Mouse (Mus musculus) hindbrain, embryonic 12.5 days (tissue): ENCODE results near the gene Ndufv1. TPM values are rescaled to one million over a fixed set of nuclear protein-coding genes. Genes with fewer than 3 reads are reported as not detected.
A peak's percentile ranks its signal among the peaks of the same experiment; 100 is the strongest.

ENCODE experiments used
- ATAC-seq: fragments of 200-750 bp; cut with Nextera tagmentation; 2 replicates; pipeline ENCODE4 v1.8.0; 2017; ENCODE audit warnings: moderate TSS enrichment; ENCODE audit not compliant: low FRiP score
- H3K27ac ChIP-seq: fragments of 300-500 bp; sonication (generic); 2 replicates; pipeline ENCODE4 v1.5.1; 2016; ENCODE audit warnings: mild to moderate bottlenecking
- H3K27me3 ChIP-seq: fragments of 300-500 bp; sonication (generic); 2 replicates; pipeline ENCODE4 v1.6.1; 2016; ENCODE audit warnings: mild to moderate bottlenecking
- H3K36me3 ChIP-seq: fragments of 300-500 bp; sonication (generic); 2 replicates; pipeline ENCODE4 v1.6.1; 2016; ENCODE audit warnings: mild to moderate bottlenecking
- H3K4me1 ChIP-seq: fragments of 300-500 bp; sonication (generic); 2 replicates; pipeline ENCODE4 v1.6.1; 2016
- H3K4me2 ChIP-seq: fragments of 300-500 bp; sonication (generic); replicated peaks from 2 replicates; pipeline ENCODE4 v1.6.1; 2016; ENCODE audit warnings: mild to moderate bottlenecking
- H3K4me3 ChIP-seq: fragments of 300-500 bp; sonication (generic); 2 replicates; pipeline ENCODE4 v1.5.1; 2016; ENCODE audit warnings: mild to moderate bottlenecking
- H3K9ac ChIP-seq: fragments of 300-500 bp; sonication (generic); 2 replicates; pipeline ENCODE4 v1.6.1; 2016; ENCODE audit warnings: mild to moderate bottlenecking, moderate library complexity
- H3K9me3 ChIP-seq: fragments of 300-500 bp; sonication (generic); replicated peaks from 2 replicates; pipeline ENCODE4 v1.6.1; 2016; ENCODE audit warnings: mild to moderate bottlenecking
- WGBS: fragments of 180-500 bp; shearing (Covaris S2); methylation state at CpG from one replicate; pipeline ENCODE4 v1.1.7; 2016; 5-methylcytosine and 5-hydroxymethylcytosine counted together
- polyA plus RNA-seq: library from polyadenylated mRNA; unstranded; fragments of >200 nt; fragmentation: Nextera tagmentation; extraction: Ambion mirVana; gene quantifications from 2 replicates; pipeline ENCODE4 v1.2.1, GENCODE M21; 2016

The Ndufv1 gene
- polyA plus RNA-seq, 1 experiment from 2014 or later = 187 TPM

DNA sequence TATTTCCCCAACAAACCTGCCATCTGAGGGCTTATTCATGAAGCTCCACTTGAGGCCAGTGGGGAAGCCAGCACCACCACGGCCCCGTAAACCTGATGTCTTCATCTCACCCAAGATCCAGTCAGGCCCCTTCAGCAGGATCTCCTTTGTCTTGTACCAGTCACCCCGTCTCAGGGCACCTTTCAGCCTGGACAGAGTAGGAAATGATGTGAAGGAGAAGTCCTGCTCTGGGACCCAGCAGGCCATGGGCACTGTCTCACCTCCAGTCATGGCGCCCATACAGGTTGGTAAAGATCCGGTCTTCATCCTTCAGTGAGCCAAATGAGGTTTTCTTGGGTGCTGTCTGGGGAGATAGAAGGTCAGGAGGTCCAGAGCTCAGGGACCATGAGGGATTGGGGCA is 1.5 kb downstream of the Ndufv1 start:
- 97% methylated on average over 5 of the region's 5 CpGs for WGBS
- peaks cover 7% of the 10 kb centered on the region for H3K4me1 ChIP-seq
- no peak overlapping the region for H3K27ac ChIP-seq
- no peaks in the 10 kb centered on the region for H3K9me3 ChIP-seq
- no peak overlapping the region for H3K4me3 ChIP-seq
- H3K36me3 ChIP-seq = peaks cover 42% of the 10 kb centered on the region
- no peaks in the 10 kb centered on the region for H3K27me3 ChIP-seq
- peak overlapping the region; percentile 70; the same call in 1 of the 2 replicates for H3K4me2 ChIP-seq
- no peak overlapping the region for H3K9ac ChIP-seq
- ATAC-seq = no peak

DNA sequence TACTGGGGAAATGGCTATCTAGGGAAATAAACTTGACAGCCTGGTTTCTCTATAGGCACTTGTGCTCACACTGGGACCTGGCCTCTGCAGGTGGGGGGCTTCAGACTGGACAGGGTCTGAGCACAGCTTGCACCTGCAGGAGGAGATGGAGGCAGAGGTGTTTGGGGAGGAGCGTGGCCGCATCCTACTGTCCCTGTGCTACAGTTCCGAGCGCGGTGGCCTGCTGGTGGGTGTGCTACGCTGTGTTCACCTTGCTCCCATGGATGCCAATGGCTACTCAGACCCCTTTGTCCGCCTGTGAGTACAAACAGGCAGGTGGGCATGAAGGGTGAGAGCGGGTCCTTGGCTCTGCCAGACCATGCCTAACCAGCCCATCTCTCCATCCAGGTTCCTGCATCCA is 6.6 kb downstream of the Ndufv1 start:
- H3K36me3 ChIP-seq = peaks cover 50% of the 10 kb centered on the region
- H3K4me2 ChIP-seq = no peak overlapping the region
- peaks cover 6% of the 10 kb centered on the region for H3K4me1 ChIP-seq
- no peaks in the 10 kb centered on the region for H3K9me3 ChIP-seq
- WGBS = 95% methylated on average over 8 of the region's 8 CpGs
- H3K27ac ChIP-seq = no peak overlapping the region
- H3K27me3 ChIP-seq = no peaks in the 10 kb centered on the region; the same call in 1 of the 2 replicates
- no peak overlapping the region for H3K4me3 ChIP-seq
- no peak for ATAC-seq
- no peak overlapping the region for H3K9ac ChIP-seq

DNA sequence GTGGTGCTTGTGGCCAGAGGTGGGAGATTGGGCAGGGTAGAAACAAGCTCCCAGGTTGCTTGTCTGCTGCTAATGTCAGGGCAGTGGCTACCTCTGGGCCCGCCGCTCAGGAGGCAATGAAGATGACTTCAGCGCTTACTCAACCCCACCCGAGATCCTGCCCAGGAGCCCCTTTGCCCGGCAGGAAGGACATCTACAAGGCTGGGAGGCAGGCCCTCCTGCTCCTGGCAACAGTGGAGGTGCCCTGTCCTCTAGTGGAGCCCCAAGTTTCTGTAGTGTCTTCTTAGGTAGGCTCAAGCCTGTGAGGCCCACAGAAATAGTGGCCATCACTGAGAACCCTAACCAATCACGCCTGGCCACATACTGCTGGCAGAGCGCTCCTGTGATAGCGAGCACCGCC is 7.5 kb downstream of the Ndufv1 start:
- peaks cover 48% of the 10 kb centered on the region for H3K36me3 ChIP-seq
- H3K27me3 ChIP-seq = no peaks in the 10 kb centered on the region; the same call in 1 of the 2 replicates
- no peak overlapping the region for H3K4me3 ChIP-seq
- H3K4me2 ChIP-seq = no peak overlapping the region
- no peak overlapping the region for H3K9ac ChIP-seq
- ATAC-seq = no peak
- 88% methylated on average over 9 of the region's 9 CpGs for WGBS
- no peaks in the 10 kb centered on the region for H3K9me3 ChIP-seq
- H3K27ac ChIP-seq = no peak overlapping the region
- H3K4me1 ChIP-seq = peaks cover 8% of the 10 kb centered on the region

DNA sequence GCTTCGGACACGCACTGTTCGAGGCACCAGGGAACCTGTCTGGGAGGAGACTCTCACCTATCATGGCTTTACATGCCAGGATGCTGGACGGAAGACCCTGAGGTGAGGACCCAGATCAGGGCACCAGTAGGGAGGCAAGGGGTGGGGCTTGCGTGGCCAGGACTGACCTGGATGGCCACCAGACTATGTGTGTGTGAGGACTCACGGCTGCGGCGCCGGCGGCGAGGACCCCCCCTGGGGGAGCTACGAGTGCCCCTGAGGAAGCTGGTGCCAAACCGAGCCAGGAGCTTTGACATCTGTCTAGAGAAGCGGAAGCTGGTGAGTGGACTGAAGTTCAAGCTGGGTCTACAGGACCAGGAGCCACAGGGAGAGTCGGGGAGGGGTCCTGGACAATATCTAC is 8.3 kb downstream of the Ndufv1 start:
- H3K27ac ChIP-seq = no peak overlapping the region
- no peak overlapping the region for H3K4me3 ChIP-seq
- no peaks in the 10 kb centered on the region; the same call in 1 of the 2 replicates for H3K27me3 ChIP-seq
- no peaks in the 10 kb centered on the region for H3K9me3 ChIP-seq
- no peak for ATAC-seq
- H3K4me1 ChIP-seq = peaks cover 8% of the 10 kb centered on the region
- 85% methylated on average over 15 of the region's 15 CpGs for WGBS
- no peak overlapping the region for H3K9ac ChIP-seq
- no peak overlapping the region for H3K4me2 ChIP-seq
- peaks cover 41% of the 10 kb centered on the region for H3K36me3 ChIP-seq

DNA sequence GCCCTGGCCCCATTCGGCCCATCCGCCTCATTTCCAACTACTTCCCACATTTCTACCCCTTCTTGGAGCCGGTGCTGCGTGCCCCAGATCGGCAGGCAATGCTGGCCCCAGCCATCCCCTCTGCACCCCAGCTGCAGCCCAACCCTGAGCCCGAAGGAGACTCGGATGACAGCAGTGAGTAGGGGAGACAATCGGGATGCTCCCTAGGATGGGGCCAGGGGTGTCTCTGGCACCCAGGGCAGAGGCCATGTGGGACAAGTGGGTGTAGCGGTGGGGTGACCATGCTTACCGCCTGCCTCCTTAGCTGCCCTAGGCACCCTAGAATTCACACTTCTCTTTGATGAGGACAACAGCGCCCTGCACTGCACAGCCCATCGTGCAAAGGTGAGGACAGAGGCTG is 9.0 kb downstream of the Ndufv1 start:
- no peak overlapping the region for H3K27ac ChIP-seq
- no peak overlapping the region for H3K4me3 ChIP-seq
- H3K9ac ChIP-seq = no peak overlapping the region
- WGBS = 80% methylated on average over 12 of the region's 12 CpGs
- ATAC-seq = no peak
- no peaks in the 10 kb centered on the region for H3K9me3 ChIP-seq
- peaks cover 8% of the 10 kb centered on the region for H3K4me1 ChIP-seq
- peaks cover 3% of the 10 kb centered on the region; the same call in 1 of the 2 replicates for H3K27me3 ChIP-seq
- peaks cover 34% of the 10 kb centered on the region for H3K36me3 ChIP-seq
- no peak overlapping the region for H3K4me2 ChIP-seq

DNA sequence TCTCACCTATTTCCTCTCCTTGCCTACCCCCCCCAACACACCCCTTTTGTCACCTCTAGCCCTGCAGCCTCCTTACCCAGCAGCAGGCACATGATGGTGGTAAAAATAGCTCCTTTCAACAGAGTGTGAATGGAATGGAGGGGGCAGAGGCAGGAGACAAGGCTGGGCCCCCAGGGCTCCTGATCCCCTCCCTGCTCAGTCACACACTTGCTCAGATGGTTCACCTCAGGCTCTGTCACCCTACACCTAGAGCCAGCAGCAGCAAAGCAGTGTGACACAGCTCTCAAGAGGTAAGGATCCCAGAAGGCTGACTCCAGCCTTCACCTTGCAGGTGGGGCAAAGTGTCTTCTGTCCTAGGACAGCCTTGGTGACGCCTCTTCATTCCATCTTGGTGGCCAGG is 9.5 kb downstream of the Ndufv1 start, which contains the start of gene Doc2g:
Gene Doc2g, plus strand, starts transcription at position 202 of the 400 bp plus-strand sequence.
- no peak within 1 kb of the TSS for H3K4me2 ChIP-seq
- no peak within 1 kb of the TSS for H3K9ac ChIP-seq
- peaks cover 29% of the 10 kb centered on the region for H3K36me3 ChIP-seq
- H3K27ac ChIP-seq = no peak within 1 kb of the TSS
- H3K27me3 ChIP-seq = peaks cover 3% of the 10 kb centered on the region; the same call in 1 of the 2 replicates
- ATAC-seq = no peak
- peaks cover 8% of the 10 kb centered on the region for H3K4me1 ChIP-seq
- H3K9me3 ChIP-seq = no peaks in the 10 kb centered on the region
- 86% methylated on average over 1 of the region's 1 CpGs for WGBS
- no peak within 1 kb of the TSS for H3K4me3 ChIP-seq

DNA sequence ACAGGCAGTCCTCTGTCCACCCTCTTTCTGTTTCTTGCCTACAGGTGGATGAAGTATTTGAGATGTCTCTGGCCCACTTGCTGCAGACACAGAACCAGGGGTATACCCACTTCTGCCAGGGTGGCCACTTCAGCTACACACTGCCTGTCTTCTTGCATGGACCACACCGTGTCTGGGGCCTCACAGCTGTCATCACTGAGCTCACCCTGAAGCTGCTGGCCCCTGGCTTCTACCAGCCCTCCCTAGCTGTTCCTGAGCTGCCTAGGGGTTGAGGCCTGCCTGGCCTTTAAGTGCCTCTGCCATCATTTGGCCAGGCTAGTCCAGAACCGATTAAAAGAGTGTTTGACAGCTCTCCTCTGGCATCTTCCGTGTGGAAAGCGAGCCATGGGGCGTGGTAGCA is 10.9 kb downstream of the Ndufv1 start:
- no peaks in the 10 kb centered on the region for H3K9me3 ChIP-seq
- no peak overlapping the region for H3K27ac ChIP-seq
- H3K4me3 ChIP-seq = no peak overlapping the region
- H3K4me1 ChIP-seq = peaks cover 8% of the 10 kb centered on the region
- WGBS = 87% methylated on average over 5 of the region's 5 CpGs
- no peak for ATAC-seq
- peak overlapping the region; percentile 91; the same call in 1 of the 2 replicates for H3K4me2 ChIP-seq
- H3K27me3 ChIP-seq = peaks cover 3% of the 10 kb centered on the region; the same call in 1 of the 2 replicates
- H3K9ac ChIP-seq = peak overlapping the region; percentile 87; the same call in 1 of the 2 replicates
- peaks cover 15% of the 10 kb centered on the region for H3K36me3 ChIP-seq

DNA sequence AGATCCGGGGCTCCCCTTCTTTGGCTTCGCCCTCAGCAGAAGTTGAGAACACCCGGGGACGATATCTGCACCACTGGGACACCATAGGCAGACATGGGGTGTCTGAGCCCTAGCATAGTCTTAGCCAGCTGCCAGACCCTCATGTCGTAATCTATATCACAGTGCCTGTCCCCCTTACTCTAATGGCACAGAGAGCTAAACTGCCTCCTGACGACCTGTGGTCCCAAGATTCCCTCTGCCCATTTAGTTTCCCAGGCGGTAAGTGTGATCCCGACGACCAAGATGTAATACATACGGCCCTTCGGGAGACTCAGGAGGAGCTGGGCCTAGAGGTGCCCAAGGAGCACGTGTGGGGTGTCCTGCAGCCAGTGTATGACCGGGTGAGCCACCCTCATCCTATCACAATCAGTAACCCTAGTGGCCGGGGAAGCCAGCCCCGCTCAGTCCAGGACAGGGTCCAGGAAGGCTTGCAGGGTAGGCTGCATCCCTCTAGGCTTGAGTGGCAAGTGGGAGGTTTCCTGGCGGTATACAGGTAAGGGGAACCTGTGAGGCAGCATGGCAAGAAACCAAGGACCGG is 11.6 kb downstream of the Ndufv1 start:
- Histone ChIP-seq H3K4me1 (peaks cover 8% of the 10 kb centered on the region), H3K4me2 (peak overlapping the region; percentile 91), H3K27ac (peak overlapping the region; percentile 98), H3K36me3 (peaks cover 8% of the 10 kb centered on the region), H3K27me3 (peaks cover 3% of the 10 kb centered on the region; the same call in 1 of the 2 replicates), H3K9ac (peak overlapping the region; percentile 87), H3K4me3 (peak overlapping the region; percentile 75), H3K9me3 (no peaks in the 10 kb centered on the region)
- 20% methylated on average over 17 of the region's 17 CpGs for WGBS
- ATAC-seq = peak; percentile 23

DNA sequence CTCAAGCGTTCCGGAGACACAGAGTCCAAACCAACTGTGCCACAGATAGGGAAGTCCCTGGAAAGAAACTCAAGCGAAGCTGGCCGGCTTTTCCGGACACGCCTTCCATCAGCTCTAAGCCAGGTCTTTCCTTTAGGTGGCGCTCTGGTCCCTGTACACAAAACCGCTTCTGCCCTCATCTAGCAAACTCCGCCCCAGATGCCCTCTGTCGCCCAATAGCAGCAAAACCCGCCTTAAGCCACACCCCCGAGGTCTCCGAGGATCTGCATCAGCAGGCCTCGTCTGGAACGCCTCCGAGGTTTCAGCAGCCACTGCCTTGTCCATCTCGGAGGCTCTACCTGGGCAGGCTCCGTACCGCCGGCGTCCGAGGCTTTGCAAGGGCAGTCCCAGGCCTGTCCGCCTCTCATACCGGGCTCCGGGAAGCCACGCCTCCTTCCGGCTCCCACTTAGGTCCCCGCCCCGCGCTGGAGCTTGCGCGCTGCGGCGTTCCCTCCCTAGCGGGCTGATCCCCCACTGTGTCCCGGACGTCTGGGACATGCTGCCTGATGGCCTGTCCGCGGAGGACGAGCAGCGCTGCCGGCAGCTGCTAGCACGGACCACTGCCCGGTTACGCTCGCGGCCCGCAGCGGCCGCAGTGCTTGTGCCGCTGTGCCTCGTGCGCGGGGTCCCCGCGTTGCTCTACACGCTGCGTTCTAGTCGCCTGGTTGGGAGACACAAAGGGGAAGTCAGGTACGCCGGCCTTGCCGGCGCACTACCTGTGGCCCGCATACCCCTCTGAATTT is 12.3 kb downstream of the Ndufv1 start, which contains the start of the genes Nudt8 and Gm49405:
Gene Nudt8, plus strand, starts transcription at position 462 of the 782 bp plus-strand sequence.
Gene Gm49405, plus strand, starts transcription at position 508 of the 782 bp plus-strand sequence.
- Histone ChIP-seq H3K36me3 (0 out of 2 replicates have a peak, but pooled peaks cover 4% of the 10 kb centered on the region), H3K27me3 (peaks cover 3% of the 10 kb centered on the region; the same call in 1 of the 2 replicates), H3K27ac (peak within 1 kb of the TSS; percentile 98), H3K9ac (peak within 1 kb of the TSS; percentile 87), H3K4me2 (peak within 1 kb of the TSS; percentile 91), H3K4me3 (peak within 1 kb of the TSS; percentile 75), H3K9me3 (no peaks in the 10 kb centered on the region), H3K4me1 (peaks cover 8% of the 10 kb centered on the region)
- under 1% methylated on average over 64 of the region's 64 CpGs for WGBS
- ATAC-seq = peak; percentile 90

DNA sequence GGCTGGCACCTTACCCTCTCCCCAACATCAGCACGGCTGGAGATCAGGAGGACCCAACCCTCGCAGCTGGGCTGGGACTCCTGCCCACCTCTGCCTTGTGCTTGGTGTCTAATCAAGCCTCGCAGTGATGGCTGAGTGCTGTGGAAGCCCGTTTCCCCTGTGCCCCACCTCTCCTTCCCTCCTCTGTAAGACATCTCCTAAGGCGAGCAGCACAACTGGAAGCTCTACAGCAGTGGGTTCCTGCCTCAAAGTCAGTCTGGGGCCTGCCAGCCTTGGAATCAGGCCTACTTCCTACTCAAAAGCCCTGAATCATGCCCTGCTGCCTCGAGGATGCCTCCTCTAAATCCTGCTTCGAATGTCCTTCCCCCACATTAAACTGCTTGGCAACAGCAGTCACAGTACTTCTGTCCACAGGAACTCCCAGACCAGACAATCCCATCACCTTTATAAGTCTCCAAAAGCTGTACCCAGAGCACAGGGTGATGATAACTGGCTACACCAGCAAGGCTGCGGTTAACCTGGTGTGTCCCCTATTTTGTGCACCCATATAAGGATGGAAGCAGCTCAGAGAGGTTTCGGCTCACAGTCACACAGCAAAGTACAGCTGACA is 13.4 kb downstream of the Ndufv1 start:
- H3K27me3 ChIP-seq = peaks cover 3% of the 10 kb centered on the region; the same call in 1 of the 2 replicates
- H3K4me1 ChIP-seq = peaks cover 8% of the 10 kb centered on the region
- 0 out of 2 replicates have a peak overlapping the region, but pooled peaks have one; percentile 75 for H3K4me3 ChIP-seq
- no peaks in the 10 kb centered on the region for H3K9me3 ChIP-seq
- H3K9ac ChIP-seq = peak overlapping the region; percentile 87; the same call in 1 of the 2 replicates
- no peak for ATAC-seq
- H3K27ac ChIP-seq = no peak overlapping the region
- H3K36me3 ChIP-seq = no peaks in the 10 kb centered on the region
- H3K4me2 ChIP-seq = peak overlapping the region; percentile 91
- WGBS = 87% methylated on average over 9 of the region's 9 CpGs

DNA sequence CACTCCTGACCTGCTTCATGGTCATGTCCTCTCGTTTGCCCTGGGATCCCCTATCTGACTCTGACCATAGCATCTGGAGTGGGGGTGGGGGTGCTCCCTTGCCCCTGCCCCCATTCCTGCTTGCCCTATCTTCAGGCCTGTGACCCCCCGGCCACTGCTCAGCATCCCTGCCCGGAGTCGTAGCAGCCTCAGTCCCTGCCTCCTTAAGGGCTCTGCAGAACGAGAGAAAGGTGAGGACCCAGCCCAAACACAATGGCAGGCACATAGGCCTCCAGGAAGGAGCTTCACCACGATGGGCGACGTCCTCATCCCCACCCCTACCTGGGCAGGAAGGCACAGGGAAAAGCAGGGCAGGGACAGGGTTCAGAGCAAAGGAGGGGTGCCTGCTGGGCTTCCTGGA is 14.3 kb downstream of the Ndufv1 start:
- Histone ChIP-seq H3K27me3 (peaks cover 3% of the 10 kb centered on the region; the same call in 1 of the 2 replicates), H3K4me1 (peaks cover 8% of the 10 kb centered on the region), H3K27ac (no peak overlapping the region), H3K4me3 (no peak overlapping the region), H3K9me3 (no peaks in the 10 kb centered on the region), H3K4me2 (no peak overlapping the region), H3K36me3 (no peaks in the 10 kb centered on the region), H3K9ac (no peak overlapping the region)
- WGBS = 72% methylated on average over 8 of the region's 8 CpGs
- ATAC-seq = no peak

DNA sequence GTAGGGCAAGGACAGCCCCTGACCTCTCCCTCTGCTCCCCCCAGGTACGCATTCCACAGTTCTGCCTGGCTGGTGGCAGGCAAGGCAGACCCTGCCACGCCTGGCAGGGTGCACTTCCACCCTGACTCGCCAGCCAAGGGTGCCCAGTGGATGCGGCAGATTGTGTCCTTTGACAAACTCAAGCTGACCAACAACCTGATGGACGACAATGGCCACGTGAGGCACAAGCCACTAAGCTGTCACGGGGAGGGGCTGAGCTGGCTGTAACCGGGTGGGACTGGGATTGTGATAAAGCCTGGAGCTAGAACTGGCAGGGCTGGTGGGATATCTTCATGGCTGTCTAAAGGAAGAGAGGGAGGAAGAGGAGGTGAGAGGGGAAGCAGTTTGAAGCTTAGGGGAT is 15.4 kb downstream of the Ndufv1 start:
- no peak overlapping the region for H3K27ac ChIP-seq
- ATAC-seq = no peak
- peaks cover 3% of the 10 kb centered on the region; the same call in 1 of the 2 replicates for H3K27me3 ChIP-seq
- peaks cover 8% of the 10 kb centered on the region for H3K4me1 ChIP-seq
- WGBS = 67% methylated on average over 8 of the region's 8 CpGs
- H3K36me3 ChIP-seq = no peaks in the 10 kb centered on the region
- no peaks in the 10 kb centered on the region for H3K9me3 ChIP-seq
- H3K4me3 ChIP-seq = no peak overlapping the region
- no peak overlapping the region for H3K9ac ChIP-seq
- no peak overlapping the region for H3K4me2 ChIP-seq
